Mouse (Mus musculus) WW6 (cell line): Measurements from ENCODE around the gene Gm5965.
"Not testable (repeated sequence)": the region's sequence is repeated elsewhere in the genome, so short reads cannot be mapped to it uniquely, and the experiment has no call there.

Source experiments
- DNase-seq: peaks from one replicate; pipeline ENCODE4 v3.0.0-alpha.2; 2013; ENCODE audit warnings: low read depth, low spot score

The Gm5965 gene

GRCm38 (mm10) chr16:88777596-88777995, at the start of gene Gm5965:
TSS of gene Gm5965 (plus strand) at chr16:88777896.
- DNase-seq = no peak

DNA sequence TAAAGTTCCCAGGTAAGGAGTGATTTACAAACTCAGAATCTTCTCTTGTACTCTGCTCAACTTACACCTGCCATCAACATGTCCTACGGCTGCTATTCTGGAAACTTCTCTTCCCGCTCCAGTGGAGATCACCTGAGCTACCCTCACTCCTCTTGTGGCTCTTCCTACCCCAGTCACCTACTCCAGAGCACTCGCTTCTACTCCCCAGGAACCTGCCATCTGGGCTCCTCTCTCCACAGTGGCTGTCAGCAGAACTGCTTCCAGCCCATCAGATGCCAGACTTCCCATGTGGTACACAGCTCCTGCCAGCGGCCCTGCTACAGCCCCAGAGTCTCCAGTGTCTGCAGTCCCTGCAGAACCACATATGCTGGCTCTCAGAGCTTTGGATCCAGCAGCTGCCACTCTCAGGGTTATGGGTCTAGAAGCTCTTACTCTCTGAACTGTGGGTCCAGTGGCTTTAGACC, 48.9 kb upstream of the Gm5965 start, which contains the start of gene Krtap13-1:
Gene Krtap13-1, plus strand, starts transcription at position 51 of the 464 bp plus-strand sequence.
- DNase-seq = no peak

DNA sequence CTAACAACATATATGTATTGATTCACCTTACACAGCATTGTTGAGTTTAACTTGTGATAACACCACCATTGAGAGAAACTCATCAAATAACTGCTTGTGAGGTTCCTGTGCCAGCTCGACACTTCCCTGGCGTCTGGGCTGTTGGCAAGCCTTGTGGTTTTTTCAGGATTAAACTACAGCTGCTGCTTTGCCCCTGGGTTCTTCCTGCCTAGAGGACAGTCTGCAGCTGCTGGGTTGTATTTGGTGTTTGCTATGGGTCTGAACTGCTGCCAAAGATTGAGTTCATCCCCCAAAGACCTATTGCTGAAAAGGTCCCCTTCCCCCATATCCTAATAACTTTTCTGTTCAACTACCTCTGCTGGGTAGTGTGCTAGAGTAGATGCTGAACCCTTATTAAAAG, 42.3 kb upstream of the Gm5965 start:
- DNase-seq = no peak

DNA sequence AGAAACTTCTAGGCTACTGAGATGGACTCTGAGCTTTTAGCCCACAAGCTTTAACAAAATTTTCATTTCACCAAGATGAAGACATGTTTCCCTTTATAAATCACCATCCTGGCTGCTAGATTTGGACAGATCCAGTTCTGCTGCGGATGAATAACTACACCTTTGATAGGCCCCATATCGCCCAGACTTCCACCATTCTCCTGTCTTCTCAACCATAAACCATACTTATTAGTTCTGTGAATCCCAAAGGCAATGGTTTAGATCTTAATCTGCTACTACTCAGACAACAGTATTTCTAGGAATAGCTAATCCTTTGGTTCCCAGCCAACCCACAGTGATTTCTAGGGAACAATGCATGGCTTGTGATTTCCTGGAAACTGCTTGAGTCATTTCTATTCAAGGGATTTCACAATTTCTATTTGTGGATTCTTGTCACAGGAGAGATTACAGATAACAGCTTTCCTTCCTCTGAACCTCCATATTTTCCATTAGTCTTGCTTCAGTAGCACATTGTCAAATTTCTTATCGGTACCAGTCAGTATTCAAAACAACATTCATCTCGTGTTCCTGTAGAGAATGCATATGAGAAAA, 32.9 kb upstream of the Gm5965 start:
- no peak for DNase-seq

- no peak for DNase-seq
Observed at GRCm38 (mm10) chr16:88747943-88748342, 29.8 kb upstream of the Gm5965 start.

DNA sequence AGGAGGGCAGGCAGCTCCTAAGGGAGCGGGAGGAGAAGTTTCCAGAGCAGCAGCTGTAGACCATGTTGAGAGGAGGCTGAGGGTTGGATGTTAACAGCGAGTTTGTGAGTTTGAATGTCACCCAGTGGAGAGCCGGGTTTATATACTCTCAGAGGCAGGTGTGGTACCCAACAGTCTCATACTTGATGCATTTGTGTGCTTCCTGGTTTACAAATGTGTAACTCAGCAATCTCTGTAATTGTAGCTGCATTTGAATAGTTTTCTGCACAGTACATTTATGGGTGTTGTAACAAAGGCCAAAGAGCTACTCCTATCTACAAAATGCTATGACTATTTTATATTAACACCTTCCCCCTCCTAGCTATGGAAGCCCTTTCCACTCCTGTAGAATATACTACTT, 26.2 kb upstream of the Gm5965 start, which contains the start of gene Krtap13:
Gene Krtap13, minus strand, starts transcription at position 101 of the 400 bp plus-strand sequence.
- DNase-seq = not testable (repeated sequence)

GRCm38 (mm10) chr16:88758547-88758946, 19.1 kb upstream of the Gm5965 start, which contains the start of gene 2310034C09Rik:
TSS of gene 2310034C09Rik (plus strand) at chr16:88758847.
- DNase-seq = not testable (repeated sequence)

DNA sequence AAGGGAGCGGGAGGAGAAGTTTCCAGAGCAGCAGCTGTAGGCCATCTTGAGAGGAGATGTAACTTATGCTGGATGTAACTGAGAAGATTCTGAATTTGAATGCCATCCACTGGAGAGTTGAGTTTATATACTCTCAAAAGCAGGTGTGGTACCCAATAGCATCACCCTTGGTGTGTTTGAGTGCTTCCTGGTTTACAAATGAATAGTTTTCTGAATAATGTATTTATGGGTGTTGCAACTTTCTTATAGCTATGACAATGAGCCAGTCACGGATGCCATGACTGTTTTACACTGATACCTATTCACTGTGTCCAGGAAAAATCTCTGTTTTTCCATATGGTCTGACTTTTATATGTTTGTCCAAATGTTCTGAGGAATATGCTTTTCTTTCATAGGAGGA, 3.6 kb upstream of the Gm5965 start, which contains the start of gene 2310057N15Rik:
Gene 2310057N15Rik, minus strand, starts transcription at position 101 of the 400 bp plus-strand sequence.
- no peak for DNase-seq

DNA sequence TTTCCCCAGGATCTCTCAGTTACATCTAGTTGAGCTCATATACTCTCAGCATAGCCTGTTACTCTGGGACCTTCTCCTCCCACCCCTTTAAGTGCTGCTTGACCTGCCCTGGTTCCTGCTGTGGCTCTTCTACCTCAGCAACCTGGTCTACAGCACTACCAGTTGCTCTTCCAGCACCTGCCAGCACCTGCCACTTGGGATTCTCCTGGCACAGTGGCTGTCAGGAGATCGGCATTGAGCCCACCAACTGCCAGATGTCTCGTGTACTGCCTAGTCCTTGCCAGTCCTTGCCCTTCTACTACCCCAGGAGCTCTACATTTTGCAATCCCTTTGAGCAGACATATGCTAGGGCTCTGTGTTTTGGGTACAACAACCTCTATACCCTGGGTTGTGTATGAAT, 9.1 kb downstream of the Gm5965 start:
- DNase-seq = no peak

DNA sequence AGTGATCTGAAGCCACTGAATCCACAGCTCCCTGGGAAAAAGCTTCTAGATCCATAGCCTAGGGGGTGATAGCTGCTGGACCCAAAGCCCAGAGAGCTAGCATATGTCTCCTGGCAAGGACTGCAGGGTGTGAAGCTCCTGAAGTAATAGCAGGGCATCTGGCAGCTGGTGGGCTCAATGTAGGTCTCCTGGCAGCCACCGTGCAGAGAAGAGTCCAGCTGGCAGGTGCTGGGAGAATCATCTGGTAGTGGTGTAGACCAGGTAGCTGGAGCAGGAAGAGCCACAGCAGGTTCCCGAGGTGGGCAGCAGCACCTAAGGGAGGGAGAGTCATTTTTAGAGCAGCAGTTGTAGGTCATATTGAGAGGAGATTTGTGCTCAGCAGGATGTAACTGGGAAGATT, 34.1 kb downstream of the Gm5965 start, which contains the start of gene Gm20741:
Gene Gm20741, minus strand, starts transcription at position 394 of the 400 bp plus-strand sequence.
- DNase-seq = no peak

GRCm38 (mm10) chr16:88820066-88820465, 42.4 kb downstream of the Gm5965 start, which contains the start of gene Krtap15:
TSS of gene Krtap15 (plus strand) at chr16:88820215.
- DNase-seq = no peak

- no peak for DNase-seq
Observed at GRCm38 (mm10) chr16:88823736-88824135, 46.0 kb downstream of the Gm5965 start.

DNA sequence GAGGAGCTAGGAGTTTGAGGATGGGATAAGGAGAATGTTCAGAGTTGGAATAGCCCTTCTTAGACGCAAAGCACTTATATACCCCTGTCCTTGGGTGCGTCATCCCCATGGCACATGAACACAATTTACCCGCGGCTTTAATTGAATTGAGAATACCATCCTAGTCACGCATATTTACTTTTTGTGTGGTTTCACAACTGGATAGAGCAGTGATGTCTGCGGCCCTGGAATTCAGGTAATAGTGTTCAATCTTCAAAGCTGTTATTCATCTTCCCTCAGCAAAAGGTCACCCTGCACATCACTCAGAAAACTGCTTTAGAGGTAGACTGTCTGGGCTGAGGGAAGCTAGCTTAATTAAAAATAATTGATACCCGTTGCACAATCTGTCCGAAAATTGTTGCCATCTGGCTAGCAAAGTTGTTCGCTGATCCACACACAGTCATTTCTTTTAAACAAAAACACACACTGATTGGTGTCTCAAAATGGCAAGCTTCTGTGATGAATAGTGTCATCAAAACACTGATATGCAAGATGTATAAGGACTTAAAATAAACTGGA, 48.5 kb downstream of the Gm5965 start, which contains the start of gene Krtap14:
Gene Krtap14, minus strand, starts transcription at position 51 of the 558 bp plus-strand sequence.
- DNase-seq = no peak

- no peak for DNase-seq
Observed at GRCm38 (mm10) chr16:88826978-88827377, 49.3 kb downstream of the Gm5965 start.
